In genomic region chr11:33913061-33913460, GRCm38 (mm10) we compare ENCODE assay signal across 23 mouse cellular contexts. TPM values are rescaled to one million over a fixed set of nuclear protein-coding genes. Genes with fewer than 3 reads are reported as not detected.
"Had no signal": no experiment of that assay in that cellular context is flagged by ENCODE, and none has a peak within 500 bp of the region (broad histone marks: within the 10 kb centered on the region; RNA-seq: fewer than 3 reads in every experiment).

No protein-coding gene starts in this region.

- H3K9me3 ChIP-seq: midbrain, embryonic 10.5 days; midbrain, embryonic 13.5 days; midbrain, embryonic 15.5 days; neural tube, embryonic 15.5 days; stomach, embryonic 15.5 days had no signal

- H3K27ac ChIP-seq: midbrain, embryonic 10.5 days; midbrain, embryonic 13.5 days; midbrain, embryonic 15.5 days; neural tube, embryonic 13.5 days; neural tube, embryonic 15.5 days; stomach, embryonic 15.5 days; stomach, postnatal 0 days had no signal

- H3K27me3 ChIP-seq: midbrain, embryonic 13.5 days; midbrain, embryonic 15.5 days; neural tube, embryonic 15.5 days; stomach, embryonic 15.5 days had no signal

- H3K4me1 ChIP-seq: stomach, embryonic 15.5 days had no signal

- ATAC-seq: lung, postnatal 0 days; midbrain, embryonic 13.5 days had no signal

- DNase-seq: lung, adult 18-20 months; lung, embryonic 14.5 days; lung, postnatal 14 days; lung, postnatal 36 days; retina, postnatal 1 day; right cerebral cortex, adult 18-20 months; right cerebral cortex, postnatal 25 days; right cerebral cortex, postnatal 4 days; spleen, adult 18-20 months; thymus, adult 2 months; thymus, postnatal 25 days; thymus, postnatal 4 days had no signal

- H3K4me2 ChIP-seq: lung, embryonic 14.5 days; midbrain, embryonic 13.5 days; midbrain, embryonic 15.5 days; neural tube, embryonic 13.5 days; neural tube, embryonic 15.5 days; stomach, embryonic 15.5 days had no signal

- H3K9ac ChIP-seq: lung, embryonic 14.5 days; midbrain, embryonic 13.5 days; midbrain, embryonic 15.5 days; neural tube, embryonic 13.5 days; neural tube, embryonic 15.5 days; stomach, embryonic 15.5 days had no signal

- H3K36me3 ChIP-seq: midbrain, embryonic 10.5 days; midbrain, embryonic 13.5 days; midbrain, embryonic 15.5 days; neural tube, embryonic 13.5 days; neural tube, embryonic 15.5 days; stomach, embryonic 15.5 days had no signal

- H3K4me3 ChIP-seq: midbrain, embryonic 10.5 days; midbrain, embryonic 13.5 days; midbrain, embryonic 15.5 days; myocyte; neural tube, embryonic 13.5 days; neural tube, embryonic 15.5 days; stomach, embryonic 15.5 days had no signal

RNA-seq across cellular contexts. Expression of gene Kcnmb1, which starts 49.8 kb away (rescaled TPM):
- total RNA-seq: megakaryocyte, adult 5-6 weeks; megakaryocyte-erythroid progenitor cell, adult 5-6 weeks had no signal
